Mouse (Mus musculus) testis, adult 2 months (tissue): ENCODE measurements around the gene Qtrt2.

Experiments
- CTCF ChIP-seq: fragments of 200-500 bp; IDR thresholded peaks from 2 replicates; pipeline ENCODE4 v1.5.1; 2012; ENCODE audit warnings: low read depth, mild to moderate bottlenecking, inconsistent platforms, low read length, moderate library complexity; ENCODE audit not compliant: control insufficient read depth, insufficient read depth, insufficient replicate concordance
- POLR2A ChIP-seq: fragments of 200-500 bp; IDR thresholded peaks from 2 replicates; pipeline ENCODE4 v1.6.1; 2012; ENCODE audit warnings: low read depth, mild to moderate bottlenecking, inconsistent platforms, low read length, moderate library complexity; ENCODE audit not compliant: control insufficient read depth

- TF ChIP-seq POLR2A = no peak
- no peak for TF ChIP-seq CTCF
Measured at GRCm38 (mm10) chr16:43894501-43894900, 32.1 kb downstream of the Qtrt2 start.
